Mouse (Mus musculus) liver, postnatal 0 days (tissue): ENCODE measurements at regions not wholly inside any gene's neighbourhood (a gene's known extent, or its start where the extent isn't known, plus 50 kb on each side); places are given as distances from the start of the nearest gene placed in this dataset.

Experiments
- CTCF ChIP-seq: sonication (generic); IDR thresholded peaks from 2 replicates; pipeline ENCODE4 v1.5.1; 2016; ENCODE audit warnings: antibody characterized with exemption, low read depth
- EP300 ChIP-seq: IDR thresholded peaks from 2 replicates; pipeline ENCODE4 v1.6.1; 2016; ENCODE audit warnings: antibody characterized with exemption, low read depth, mild to moderate bottlenecking

- no peak for TF ChIP-seq EP300
- TF ChIP-seq CTCF = peak; percentile 50
Observed at GRCm38 (mm10) chr8:48964929-48965328, 121.2 kb upstream of the Tenm3 start.
